ENCODE assay signal across 17 mouse cellular contexts in genomic region chr9:103945406-103945805, GRCm38 (mm10). TPM values are rescaled to one million over a fixed set of nuclear protein-coding genes. Genes with fewer than 3 reads are reported as not detected.
A peak's percentile ranks its signal among the peaks of the same experiment; 100 is the strongest.
DNase-seq lines count a peak whose midpoint lies in the region; ATAC-seq lines count a peak whose summit lies in the region.
"Had no signal": no experiment of that assay in that cellular context is flagged by ENCODE, and none has a peak within 500 bp of the region (broad histone marks: within the 10 kb centered on the region; RNA-seq: fewer than 3 reads in every experiment).

No protein-coding gene starts in this region.

- peak; percentile 38 for DNase-seq in left cerebral cortex, adult 11 months (ENCODE audit: low spot score)
- no peak for DNase-seq in left cerebral cortex, postnatal 4 days
- DNase-seq in frontal cortex, adult 2 months (ENCODE audit: extremely low spot score in 1 of 2, low spot score in 1 of 2) = peak; percentile 57 to 74
- peak; percentile 43 to 67 for DNase-seq in left cerebral cortex, adult 9 months (ENCODE audit: low spot score in 2 of 2)
- DNase-seq in telencephalon, adult 2 months (ENCODE audit: low read depth, low spot score) = peak; percentile 84
- no peak for DNase-seq in gastrocnemius, postnatal 4 days (ENCODE audit: low spot score in 2 of 2)
- DNase-seq: adrenal gland, postnatal 36 days; cerebellum, adult 9-11 months; gastrocnemius, adult 2 months; heart, adult 2 months; kidney, adult 9 months; kidney, postnatal 36 days; liver; liver, postnatal 0 days; thymus, postnatal 14 days had no signal

- no peak for ATAC-seq in erythroblast, adult 5-6 weeks (replicated peaks; ENCODE audit: low FRiP score, poor library complexity, severe bottlenecking)
- ATAC-seq: liver, postnatal 0 days; Patski had no signal

- intact Hi-C loops in left cerebral cortex, postnatal 4 days (cut with DNase I) = no loop called here

RNA-seq across cellular contexts. Expression of gene Nphp3, which starts 56.9 kb away (rescaled TPM):
- 10 to 100 TPM in 1 of 2 experiments, 1 to 10 TPM in 1; 8.9 to 10.0 TPM for total RNA-seq in left cerebral cortex, postnatal 4 days (2021)
- 8.9 and 10.8 TPM in 2 replicates for polyA plus RNA-seq in frontal cortex, adult 2 months (2012; rRNA removed)
- 1 to 10 TPM; 4.8 to 6.5 TPM for total RNA-seq in gastrocnemius, postnatal 4 days (2021)
- total RNA-seq in erythroblast, adult 5-6 weeks (2015; ENCODE audit: low replicate concordance) = 0.84 TPM in 1 of 2 replicates, not detected in the other
- 0.42 and 0.51 TPM in 2 replicates for total RNA-seq in erythroblast, adult 5-6 weeks (2017; ENCODE audit: low replicate concordance)

Comparison
In these comparisons a context has a peak if more than half of its experiments do, and no peak if none do; other contexts are left out.
1. DNase-seq: peak in left cerebral cortex, adult 11 months (single experiment), frontal cortex, adult 2 months (2 of 2), left cerebral cortex, adult 9 months (2 of 2) and telencephalon, adult 2 months (single experiment); none in left cerebral cortex, postnatal 4 days (single experiment) and gastrocnemius, postnatal 4 days (0 of 2).